Mouse (Mus musculus) limb, embryonic 10.5 days (tissue): ENCODE measurements at regions not wholly inside any gene's neighbourhood (a gene's known extent, or its start where the extent isn't known, plus 50 kb on each side); places are given as distances from the start of the nearest gene placed in this dataset.

Experiments
- DNase-seq: peaks from one replicate; pipeline ENCODE4 v3.0.0-alpha.2; 2017; ENCODE audit warnings: low spot score
- H3K27ac ChIP-seq: fragments of 300-500 bp; sonication (generic); 2 replicates; pipeline ENCODE4 v1.5.1; 2016; ENCODE audit warnings: mild to moderate bottlenecking
- H3K27me3 ChIP-seq: fragments of 300-500 bp; sonication (generic); 2 replicates; pipeline ENCODE4 v1.6.1; 2016; ENCODE audit warnings: low read depth, mild to moderate bottlenecking; ENCODE audit not compliant: poor library complexity, severe bottlenecking
- H3K36me3 ChIP-seq: fragments of 300-500 bp; sonication (generic); 2 replicates; pipeline ENCODE4 v1.6.1; 2016; ENCODE audit warnings: mild to moderate bottlenecking, moderate library complexity
- H3K4me1 ChIP-seq: fragments of 300-500 bp; sonication (generic); 2 replicates; pipeline ENCODE4 v1.6.1; 2016
- H3K4me3 ChIP-seq: fragments of 300-500 bp; sonication (generic); 2 replicates; pipeline ENCODE4 v1.5.1; 2016; ENCODE audit warnings: mild to moderate bottlenecking, moderate library complexity
- H3K9me3 ChIP-seq: fragments of 300-500 bp; sonication (generic); replicated peaks from 2 replicates; pipeline ENCODE4 v1.6.1; 2016; ENCODE audit warnings: mild to moderate bottlenecking
- WGBS: fragments of 180-500 bp; shearing (Covaris S2); methylation state at CpG from one replicate; pipeline ENCODE4 v1.1.7; 2016; 5-methylcytosine and 5-hydroxymethylcytosine counted together

DNA sequence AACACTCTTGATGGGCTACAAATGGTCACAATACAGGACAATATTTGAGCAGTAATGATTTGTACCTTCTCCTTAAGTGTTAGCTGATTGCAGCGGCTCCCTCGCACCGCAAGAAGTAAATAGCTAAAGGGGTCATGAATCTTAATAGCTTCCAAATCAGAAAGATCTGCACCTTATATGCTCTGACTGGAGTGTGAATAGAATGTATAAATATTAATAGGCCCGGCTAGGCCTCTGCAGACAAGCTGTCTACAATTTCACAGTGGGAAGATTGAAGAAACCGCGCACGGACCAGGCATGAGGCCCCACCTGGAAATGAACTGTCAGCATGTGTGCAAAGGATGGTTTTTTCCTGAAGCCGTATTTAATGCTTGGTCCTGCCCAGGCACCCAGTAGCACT lies 333.0 kb downstream of the Atp23 start:
- H3K27ac ChIP-seq, result no peak overlapping the region
- WGBS, result 90% methylated on average over 8 of the region's 8 CpGs
- H3K36me3 ChIP-seq, result no peaks in the 10 kb centered on the region
- H3K9me3 ChIP-seq, result no peaks in the 10 kb centered on the region
- H3K4me1 ChIP-seq, result no peaks in the 10 kb centered on the region
- H3K27me3 ChIP-seq, result no peaks in the 10 kb centered on the region
- no peak overlapping the region for H3K4me3 ChIP-seq
- DNase-seq, result no peak

DNA sequence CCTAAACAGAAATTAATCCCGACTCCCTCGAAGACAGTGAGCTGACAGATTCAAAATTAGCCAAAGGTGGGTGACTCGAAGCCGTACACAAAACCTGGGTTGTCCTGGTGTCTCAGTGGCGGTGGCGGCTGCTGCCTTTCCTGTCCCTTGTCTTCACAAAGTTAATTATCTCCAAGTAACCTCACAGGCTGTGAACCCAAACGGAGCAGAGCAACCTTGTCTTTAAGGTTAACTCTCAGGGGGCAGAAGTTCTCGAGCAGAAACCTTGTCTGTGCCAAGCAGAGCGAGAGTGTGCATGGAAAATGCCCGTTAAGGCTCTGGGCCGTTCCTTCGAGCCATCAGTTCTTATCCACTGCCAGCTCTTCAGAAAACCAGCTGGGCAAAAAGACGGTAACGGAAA lies 335.8 kb downstream of the Atp23 start:
- Histone ChIP-seq H3K36me3 (no peaks in the 10 kb centered on the region), H3K4me1 (no peaks in the 10 kb centered on the region), H3K4me3 (no peak overlapping the region), H3K27me3 (no peaks in the 10 kb centered on the region), H3K27ac (no peak overlapping the region), H3K9me3 (no peaks in the 10 kb centered on the region)
- WGBS, result 88% methylated on average over 14 of the region's 14 CpGs
- no peak for DNase-seq

DNA sequence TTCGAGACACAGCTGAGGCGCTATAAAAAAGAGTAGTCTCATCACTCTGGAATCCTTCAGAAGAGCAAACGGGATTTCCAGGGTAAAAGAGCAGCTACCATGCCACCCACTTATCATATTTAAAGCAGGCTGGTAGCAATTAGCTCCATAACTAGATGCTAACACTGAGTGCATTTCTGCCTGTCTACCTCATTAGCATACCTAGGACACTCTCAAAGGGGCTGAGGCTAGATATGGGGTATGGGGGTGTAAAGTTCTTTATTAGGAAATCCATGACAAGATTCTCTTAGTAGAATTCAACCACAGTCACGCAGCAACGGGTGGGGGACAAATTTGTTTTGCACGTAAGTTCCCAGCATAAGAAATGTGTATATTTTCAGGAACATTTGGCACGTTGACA lies 346.1 kb downstream of the Atp23 start:
- WGBS, result 88% methylated on average over 7 of the region's 7 CpGs
- no peak overlapping the region for H3K27ac ChIP-seq
- DNase-seq, result no peak
- no peak overlapping the region for H3K4me3 ChIP-seq
- H3K4me1 ChIP-seq, result 0 out of 2 replicates have a peak, but pooled peaks cover 2% of the 10 kb centered on the region
- H3K9me3 ChIP-seq, result no peaks in the 10 kb centered on the region
- no peaks in the 10 kb centered on the region for H3K36me3 ChIP-seq
- H3K27me3 ChIP-seq, result no peaks in the 10 kb centered on the region

GRCm38 (mm10) chr10:126531950-126532349 lies 369.2 kb downstream of the Atp23 start:
- DNase-seq, result no peak
- H3K4me1 ChIP-seq, result no peaks in the 10 kb centered on the region
- H3K27ac ChIP-seq, result no peak overlapping the region
- no peak overlapping the region for H3K4me3 ChIP-seq
- H3K36me3 ChIP-seq, result no peaks in the 10 kb centered on the region
- 55% methylated on average over 3 of the region's 3 CpGs for WGBS
- H3K27me3 ChIP-seq, result no peaks in the 10 kb centered on the region
- H3K9me3 ChIP-seq, result no peaks in the 10 kb centered on the region

DNA sequence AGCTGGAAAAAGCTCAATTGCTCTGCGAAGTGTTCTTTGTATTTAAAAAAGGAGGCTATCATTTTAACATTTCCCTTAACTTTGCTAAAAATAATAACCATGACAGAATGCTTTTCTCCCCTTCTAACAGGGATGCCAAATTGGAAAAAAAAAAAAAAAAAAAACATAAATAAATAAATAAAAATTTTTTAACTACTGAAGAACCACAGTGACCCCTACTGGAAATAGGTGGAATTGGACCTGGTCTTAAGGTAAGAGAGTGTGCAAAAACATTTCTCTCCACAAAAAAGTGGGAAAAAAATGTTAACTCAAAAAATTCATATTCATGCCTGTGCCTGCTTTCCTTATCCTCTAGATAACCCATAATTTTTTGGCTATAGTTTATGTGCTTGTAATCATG lies 369.8 kb downstream of the Atp23 start:
- Histone ChIP-seq H3K9me3 (no peaks in the 10 kb centered on the region), H3K36me3 (no peaks in the 10 kb centered on the region), H3K4me1 (no peaks in the 10 kb centered on the region), H3K27me3 (no peaks in the 10 kb centered on the region), H3K27ac (no peak overlapping the region), H3K4me3 (no peak overlapping the region)
- 80% methylated on average over 1 of the region's 1 CpGs for WGBS
- DNase-seq, result no peak

DNA sequence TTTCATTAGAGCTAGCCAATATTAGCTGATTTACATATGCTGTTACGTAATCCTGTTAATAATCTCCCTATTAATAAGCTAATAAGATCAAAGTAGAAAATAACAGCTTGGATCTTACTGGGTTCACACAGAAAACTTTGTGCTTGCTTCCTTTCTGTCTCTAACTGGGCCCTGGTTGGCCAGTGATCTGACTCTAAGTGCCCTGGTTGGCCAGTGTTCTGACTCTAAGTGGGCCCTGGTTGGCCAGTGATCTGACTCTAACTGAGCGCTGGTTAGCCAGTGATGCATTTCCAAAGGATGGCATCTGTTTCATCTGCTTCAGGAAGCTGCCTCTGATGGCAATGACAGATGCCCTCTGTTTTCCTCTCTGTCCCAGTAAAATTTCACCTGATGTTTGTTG lies 372.4 kb downstream of the Atp23 start:
- Histone ChIP-seq H3K4me3 (no peak overlapping the region), H3K36me3 (no peaks in the 10 kb centered on the region), H3K9me3 (no peaks in the 10 kb centered on the region), H3K27ac (no peak overlapping the region), H3K27me3 (no peaks in the 10 kb centered on the region), H3K4me1 (no peaks in the 10 kb centered on the region)
- DNase-seq, result no peak
- 94% methylated on average over 2 of the region's 2 CpGs for WGBS

- no peaks in the 10 kb centered on the region for H3K27me3 ChIP-seq
- WGBS, result 74% methylated on average over 5 of the region's 5 CpGs
- DNase-seq, result no peak
- H3K4me1 ChIP-seq, result peaks cover 17% of the 10 kb centered on the region
- no peaks in the 10 kb centered on the region for H3K9me3 ChIP-seq
- H3K27ac ChIP-seq, result no peak overlapping the region
- no peaks in the 10 kb centered on the region for H3K36me3 ChIP-seq
- no peak overlapping the region for H3K4me3 ChIP-seq
Measured at GRCm38 (mm10) chr10:126526186-126526585, 375.0 kb downstream of the Atp23 start.

DNA sequence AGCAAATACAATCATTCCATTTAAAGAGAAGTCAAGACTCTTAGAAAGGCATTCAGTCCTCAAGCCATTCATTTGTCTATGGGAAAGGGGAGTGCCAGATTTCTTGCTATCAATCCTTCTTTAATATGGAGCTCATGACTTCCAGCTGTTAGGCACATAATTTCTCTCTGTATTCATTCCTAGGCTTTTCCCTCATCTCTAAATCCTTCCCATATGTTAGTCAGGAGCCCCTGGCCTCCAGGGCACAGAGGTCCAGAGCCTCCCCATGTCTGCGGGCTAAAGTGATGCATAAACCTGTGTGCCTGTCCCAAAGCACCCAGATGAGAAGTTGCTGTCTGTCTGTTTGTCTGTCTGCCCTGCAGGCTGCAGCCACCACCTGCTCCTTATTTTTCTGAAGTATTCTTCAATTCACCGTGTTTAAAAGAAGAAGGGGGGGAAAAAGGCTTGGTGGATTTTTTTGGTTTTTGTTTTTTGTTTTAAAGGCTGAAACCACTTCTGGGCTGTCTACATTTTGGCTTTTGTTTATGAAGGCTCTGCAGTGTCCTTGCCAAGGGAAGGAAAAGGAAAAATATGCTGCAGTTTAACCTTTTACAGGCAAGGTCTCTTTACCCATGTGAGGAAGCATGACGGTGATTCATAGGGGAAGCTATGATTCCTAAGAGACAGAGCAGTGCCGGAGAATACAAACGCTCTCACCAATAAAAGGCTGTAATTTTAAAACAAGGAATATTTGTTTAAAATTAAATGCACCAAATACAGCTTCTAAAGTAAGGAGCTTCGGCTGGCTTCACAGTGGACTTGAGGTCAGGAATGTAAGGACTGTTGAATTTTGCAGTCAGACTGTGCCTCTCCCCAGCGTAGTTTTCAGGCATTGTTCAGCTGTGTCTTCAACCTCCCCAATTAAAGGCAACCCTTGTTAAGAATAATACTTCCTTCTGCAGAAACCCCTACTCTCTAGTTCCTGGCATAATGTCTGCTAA lies 379.0 kb downstream of the Atp23 start:
- Histone ChIP-seq H3K4me1 (peaks cover 22% of the 10 kb centered on the region), H3K27ac (peak overlapping the region; percentile 50), H3K9me3 (no peaks in the 10 kb centered on the region), H3K36me3 (no peaks in the 10 kb centered on the region), H3K4me3 (no peak overlapping the region), H3K27me3 (no peaks in the 10 kb centered on the region)
- 65% methylated on average over 7 of the region's 7 CpGs for WGBS
- DNase-seq, result no peak

GRCm38 (mm10) chr10:126520973-126521372 lies 380.2 kb downstream of the Atp23 start:
- Histone ChIP-seq H3K4me1 (peaks cover 22% of the 10 kb centered on the region), H3K9me3 (no peaks in the 10 kb centered on the region), H3K27me3 (no peaks in the 10 kb centered on the region), H3K27ac (no peak overlapping the region), H3K4me3 (no peak overlapping the region), H3K36me3 (no peaks in the 10 kb centered on the region)
- DNase-seq, result no peak
- WGBS, result 81% methylated on average over 9 of the region's 9 CpGs

GRCm38 (mm10) chr10:126513185-126513584 lies 388.0 kb downstream of the Atp23 start:
- H3K9me3 ChIP-seq, result no peaks in the 10 kb centered on the region
- H3K27ac ChIP-seq, result no peak overlapping the region
- H3K36me3 ChIP-seq, result no peaks in the 10 kb centered on the region
- 86% methylated on average over 7 of the region's 7 CpGs for WGBS
- DNase-seq, result no peak
- H3K27me3 ChIP-seq, result no peaks in the 10 kb centered on the region
- no peak overlapping the region for H3K4me3 ChIP-seq
- no peaks in the 10 kb centered on the region for H3K4me1 ChIP-seq

DNA sequence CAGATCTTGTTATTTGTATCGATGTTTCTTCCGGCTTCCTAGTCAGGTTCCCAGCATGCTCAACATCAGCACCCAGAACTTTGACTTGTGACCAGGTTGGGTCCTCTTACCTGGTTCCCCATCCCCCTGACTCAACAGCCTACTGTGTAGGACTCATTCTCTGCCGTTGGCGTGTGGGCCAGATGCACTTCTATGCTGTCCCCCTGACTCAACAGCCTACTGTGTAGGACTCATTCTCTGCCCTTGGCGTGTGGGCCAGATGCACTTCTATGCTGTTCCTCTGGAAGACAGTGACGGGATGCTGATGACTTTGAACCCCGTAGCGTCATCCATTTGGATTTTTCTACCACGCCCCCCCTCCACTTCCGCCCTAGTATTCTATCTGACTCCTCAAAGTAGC lies 389.6 kb downstream of the Atp23 start:
- no peaks in the 10 kb centered on the region for H3K4me1 ChIP-seq
- no peak overlapping the region for H3K27ac ChIP-seq
- H3K4me3 ChIP-seq, result no peak overlapping the region
- no peaks in the 10 kb centered on the region for H3K9me3 ChIP-seq
- H3K27me3 ChIP-seq, result no peaks in the 10 kb centered on the region
- WGBS, result 94% methylated on average over 10 of the region's 10 CpGs
- no peak for DNase-seq
- H3K36me3 ChIP-seq, result no peaks in the 10 kb centered on the region

GRCm38 (mm10) chr10:126505988-126506387 lies 395.2 kb downstream of the Atp23 start:
- no peaks in the 10 kb centered on the region for H3K9me3 ChIP-seq
- no peaks in the 10 kb centered on the region for H3K4me1 ChIP-seq
- no peaks in the 10 kb centered on the region for H3K27me3 ChIP-seq
- no peak for DNase-seq
- 90% methylated on average over 5 of the region's 5 CpGs for WGBS
- H3K4me3 ChIP-seq, result no peak overlapping the region
- H3K27ac ChIP-seq, result no peak overlapping the region
- H3K36me3 ChIP-seq, result no peaks in the 10 kb centered on the region

DNA sequence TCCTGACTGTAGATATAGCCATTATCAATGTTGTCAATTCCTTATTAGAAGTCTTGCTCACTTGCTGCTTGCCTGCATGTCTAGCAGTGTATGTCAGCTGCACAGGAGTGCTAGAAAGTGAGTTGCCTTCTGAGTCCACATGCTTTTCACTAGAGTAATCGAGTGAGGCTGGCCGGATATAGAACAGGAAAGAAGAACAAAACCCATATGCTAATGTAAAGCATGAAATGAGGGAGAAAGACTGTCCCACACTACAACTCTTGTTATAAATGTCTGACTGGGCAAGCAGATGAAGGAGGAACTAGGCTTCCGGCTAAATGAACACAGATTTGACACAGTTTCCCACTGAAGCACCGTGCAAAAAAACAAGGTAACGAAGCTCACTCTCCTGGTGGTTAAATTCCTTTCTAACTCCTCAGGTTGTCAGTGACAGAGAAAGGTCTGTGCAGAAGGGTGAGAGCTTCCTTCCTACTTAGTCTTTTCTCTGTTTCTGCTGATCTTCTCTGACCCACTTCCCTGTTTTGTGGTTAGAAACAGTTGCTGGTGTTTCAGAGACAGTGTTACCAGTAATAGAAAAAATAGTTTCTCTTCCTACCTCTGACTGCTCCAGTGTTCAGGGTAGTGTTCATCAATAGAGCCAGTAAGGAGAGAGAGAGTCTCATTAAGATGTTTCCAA lies 399.0 kb downstream of the Atp23 start:
- Histone ChIP-seq H3K4me1 (no peaks in the 10 kb centered on the region), H3K4me3 (no peak overlapping the region), H3K27ac (no peak overlapping the region), H3K9me3 (no peaks in the 10 kb centered on the region), H3K36me3 (no peaks in the 10 kb centered on the region), H3K27me3 (no peaks in the 10 kb centered on the region)
- WGBS, result 77% methylated on average over 5 of the region's 5 CpGs
- DNase-seq, result no peak
